Mouse (Mus musculus): ENCODE results near the gene Dnajc2. TPM values are rescaled to one million over a fixed set of nuclear protein-coding genes. Genes with fewer than 3 reads are reported as not detected.

Gene Dnajc2
- 9.8 and 12.5 TPM in 2 replicates for polyA plus RNA-seq (2012; rRNA removed)

DNA sequence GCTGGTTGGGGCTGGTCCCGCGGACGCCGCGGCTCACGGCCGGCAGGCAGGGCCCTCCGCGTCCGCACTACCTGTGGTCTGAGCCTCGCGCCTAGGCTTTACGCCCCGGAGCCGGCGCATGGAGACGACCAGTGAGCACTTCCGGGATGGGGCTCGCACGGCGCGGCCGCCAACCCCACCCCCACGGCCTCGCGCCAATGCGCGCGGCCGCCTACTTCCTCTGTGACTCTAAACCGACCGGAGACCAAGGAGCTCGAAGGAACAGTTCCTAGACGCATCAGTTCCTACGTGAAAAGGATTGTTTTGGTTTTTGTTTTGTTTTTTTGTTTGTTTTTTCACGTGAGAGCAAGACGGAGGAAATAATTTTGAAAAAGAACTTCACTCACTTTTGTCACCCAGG, at the start of gene Dnajc2, which contains the start of gene Psmc2:
Dnajc2 (minus strand) TSS at position 199 of the 400 bp plus-strand sequence.
Psmc2 (plus strand) TSS at position 231 of the 400 bp plus-strand sequence.

DNA sequence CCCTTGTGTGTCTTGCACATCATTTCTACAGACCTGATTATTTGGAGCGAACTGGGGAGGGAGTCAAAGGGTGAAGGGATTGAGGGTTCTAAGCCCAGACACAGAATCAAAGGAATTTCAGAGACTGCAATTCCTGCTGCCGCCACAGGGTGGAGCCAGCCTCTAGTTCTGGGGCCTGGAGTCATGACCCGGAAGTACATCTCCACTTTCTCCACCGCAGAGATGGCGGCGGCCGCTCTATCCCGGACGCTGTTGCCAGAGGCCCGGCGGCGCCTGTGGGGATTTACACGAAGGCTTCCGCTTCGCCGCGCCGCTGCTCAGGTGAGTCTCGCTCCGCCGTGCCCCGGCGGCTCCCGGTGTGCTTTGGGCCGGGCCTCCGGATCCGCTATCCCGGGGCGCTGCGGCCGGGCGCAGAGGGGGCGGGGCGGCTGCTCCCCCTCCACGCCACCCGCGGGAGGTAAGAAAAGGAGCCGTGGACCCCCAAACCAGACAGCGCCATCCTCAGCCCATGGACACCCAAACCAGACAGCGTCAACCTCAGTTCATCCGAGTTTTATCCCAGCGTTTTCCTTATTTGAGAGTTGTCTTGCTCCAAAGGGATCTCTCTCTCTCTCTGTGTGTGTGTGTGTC, 48.0 kb downstream of the Dnajc2 start, which contains the start of gene Pmpcb:
Pmpcb (plus strand) TSS at position 186 of the 630 bp plus-strand sequence.

Other genes with a start within 250 kb of the Dnajc2 start
- 3.1 and 3.2 TPM in 2 replicates for gene Lrrc17, start 241.7 kb downstream of the Dnajc2 start, polyA plus RNA-seq (2012; rRNA removed)
- gene Fbxl13, start 139.6 kb downstream of the Dnajc2 start, polyA plus RNA-seq (2012; rRNA removed): not detected in 2 replicates
- gene Armc10, start 139.4 kb downstream of the Dnajc2 start, polyA plus RNA-seq (2012; rRNA removed): 32.6 and 88.0 TPM in 2 replicates
- gene Napepld, start 83.9 kb downstream of the Dnajc2 start, polyA plus RNA-seq (2012; rRNA removed): 3.4 and 3.6 TPM in 2 replicates
- 20.9 and 24.0 TPM in 2 replicates for gene Pmpcb, start 48.1 kb downstream of the Dnajc2 start, polyA plus RNA-seq (2012; rRNA removed)
- 12.2 and 14.5 TPM in 2 replicates for gene Psmc2, start within 50 bp of the Dnajc2 start, polyA plus RNA-seq (2012; rRNA removed)
- 0.03 TPM in 1 of 2 replicates, not detected in the other for gene Slc26a5, start 80.4 kb upstream of the Dnajc2 start, polyA plus RNA-seq (2012; rRNA removed)